Mouse (Mus musculus): Measurements from ENCODE around the gene Mroh7. TPM values are rescaled to one million over a fixed set of nuclear protein-coding genes. Genes with fewer than 3 reads are reported as not detected.

Gene Mroh7
- total RNA-seq, 2 experiments from 2014 or later = not detected

DNA sequence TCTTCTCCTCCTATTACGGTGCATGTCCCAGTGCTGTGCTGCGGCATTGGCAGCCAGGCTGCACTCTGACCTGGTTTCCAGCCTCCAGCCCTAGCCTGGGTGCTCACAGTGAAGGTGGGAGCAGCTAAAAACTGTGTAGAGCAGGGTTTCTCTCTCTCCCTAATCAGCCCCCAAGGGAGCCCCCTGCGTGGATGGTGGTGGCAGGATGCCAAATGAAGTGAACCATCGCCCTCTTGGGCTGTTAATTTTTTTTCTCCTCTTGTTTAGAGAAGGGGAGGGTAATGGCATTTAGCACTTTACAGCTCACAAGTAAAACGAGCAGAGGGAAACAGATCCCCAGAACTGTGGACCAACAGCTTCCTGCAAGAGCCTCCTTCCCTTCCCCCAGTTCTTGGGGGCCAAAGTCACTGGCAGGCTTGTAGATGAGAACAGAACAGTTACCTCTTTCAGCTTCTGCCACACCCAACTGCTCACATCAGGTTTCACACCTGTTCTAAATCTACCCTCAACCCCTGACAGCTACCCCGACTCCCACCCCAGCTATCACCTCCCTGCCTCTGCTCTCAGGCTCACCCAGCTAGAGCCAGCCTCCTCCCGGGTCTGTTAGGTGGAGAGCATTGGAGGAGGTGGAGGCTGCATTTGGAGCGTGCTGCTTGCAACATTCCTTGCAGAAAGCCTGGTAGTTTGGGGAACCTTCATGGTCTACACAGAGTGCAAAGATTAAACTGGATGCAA is 87.1 kb downstream of the Mroh7 start:
- no peak for ATAC-seq (replicated peaks; ENCODE audit: poor library complexity)

DNA sequence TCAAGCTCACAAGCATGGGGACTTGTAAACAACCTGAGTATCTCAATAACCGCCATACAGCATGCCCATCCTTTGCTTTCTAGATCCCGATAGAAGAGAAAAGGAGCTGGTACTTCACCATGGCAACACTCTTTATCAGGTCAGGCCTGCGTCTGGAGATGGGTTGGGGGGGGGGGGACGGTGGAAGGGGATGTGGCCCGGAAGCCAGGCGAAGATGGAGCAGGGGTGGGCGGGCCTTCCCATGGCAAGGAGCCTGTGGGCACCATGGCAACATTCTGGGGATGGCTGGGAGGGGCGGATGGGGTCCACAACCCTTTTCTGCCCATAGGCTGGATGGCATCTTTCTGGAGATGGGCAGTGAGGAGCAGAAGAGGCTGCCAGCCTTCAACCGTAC is 96.6 kb downstream of the Mroh7 start:
- ATAC-seq (replicated peaks; ENCODE audit: poor library complexity) = no peak

DNA sequence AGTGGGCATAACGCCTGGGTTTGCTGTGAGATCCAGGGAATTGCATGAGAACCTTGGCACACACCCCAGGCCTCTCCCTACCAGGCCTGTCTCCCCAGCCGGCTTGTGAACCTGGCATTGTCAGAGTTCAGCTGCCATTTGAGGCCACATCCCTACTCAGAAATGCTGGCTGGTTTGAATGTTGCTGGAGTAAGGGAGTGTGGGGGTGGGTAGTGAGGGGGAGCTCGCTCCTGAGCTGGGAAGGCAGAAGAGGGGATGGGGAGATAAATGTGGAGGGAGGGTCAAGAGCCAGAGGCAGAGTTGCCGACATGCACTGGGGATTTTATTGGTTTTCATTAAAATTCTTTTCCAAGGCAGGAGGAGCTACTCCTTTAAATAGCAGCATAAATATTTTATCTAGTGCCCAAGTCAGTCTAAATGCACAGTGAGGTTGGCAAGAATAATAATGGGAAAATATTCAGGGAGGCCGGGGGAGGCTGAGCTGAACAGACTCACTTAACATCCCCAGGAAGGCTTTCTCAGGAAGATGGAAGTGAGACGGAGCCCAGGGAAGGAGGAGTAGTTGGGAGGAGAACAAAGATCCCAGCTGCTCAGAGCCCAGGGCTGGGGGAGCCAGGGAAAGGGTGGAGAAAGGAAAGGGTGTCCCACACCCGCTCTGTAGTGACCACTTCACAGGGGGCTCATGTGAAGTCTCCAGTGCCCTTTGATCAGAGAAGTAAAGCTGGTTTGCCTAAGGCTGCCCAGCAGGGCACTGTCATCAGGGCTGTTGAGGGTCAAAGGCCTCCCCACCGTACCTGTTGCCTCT is 97.2 kb downstream of the Mroh7 start:
- no peak for ATAC-seq (replicated peaks; ENCODE audit: poor library complexity)

DNA sequence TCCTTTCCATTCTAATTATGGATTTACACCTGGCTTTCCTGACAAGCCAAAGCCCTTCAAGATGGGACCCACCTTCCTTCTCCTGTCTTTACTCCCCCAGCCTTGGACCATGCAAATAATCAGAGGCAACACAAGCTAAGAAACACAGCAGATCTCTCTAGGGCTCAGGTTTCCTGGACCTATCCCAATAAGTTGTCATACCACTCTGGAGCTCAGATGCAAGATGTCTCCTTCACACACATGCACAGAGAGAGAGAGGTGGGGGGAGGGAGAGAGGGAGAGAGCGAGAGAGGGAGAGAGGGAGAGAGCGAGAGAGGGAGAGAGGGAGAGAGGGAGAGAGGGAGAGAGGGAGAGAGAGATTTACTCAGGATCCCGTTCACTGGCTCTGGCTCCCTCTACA is 98.4 kb downstream of the Mroh7 start:
- ATAC-seq (replicated peaks; ENCODE audit: poor library complexity) = no peak

Other genes starting within 250 kb of the Mroh7 start
- gene Bsnd, start 238.6 kb downstream of the Mroh7 start, total RNA-seq (2015) = not detected in 2 replicates
- not detected in 2 replicates for gene Bsnd, start 238.6 kb downstream of the Mroh7 start, total RNA-seq (2017)
- 15.9 and 17.4 TPM in 2 replicates for gene Dhcr24, start 169.9 kb downstream of the Mroh7 start, total RNA-seq (2015)
- gene Dhcr24, start 169.9 kb downstream of the Mroh7 start, total RNA-seq (2017) = 9.8 and 11.0 TPM in 2 replicates
- gene Lexm, start 113.7 kb downstream of the Mroh7 start, total RNA-seq (2015) = not detected in 2 replicates
- gene Lexm, start 113.7 kb downstream of the Mroh7 start, total RNA-seq (2017) = not detected in 2 replicates
- gene Ttc22, start 108.5 kb downstream of the Mroh7 start, total RNA-seq (2015) = not detected in 2 replicates
- not detected in 2 replicates for gene Ttc22, start 108.5 kb downstream of the Mroh7 start, total RNA-seq (2017)
- 3.7 and 6.6 TPM in 2 replicates for gene Pars2, start 79.9 kb downstream of the Mroh7 start, total RNA-seq (2015)
- gene Pars2, start 79.9 kb downstream of the Mroh7 start, total RNA-seq (2017) = 7.7 and 8.8 TPM in 2 replicates
- 32.2 and 42.5 TPM in 2 replicates for gene Ttc4, start 52.0 kb downstream of the Mroh7 start, total RNA-seq (2015)
- gene Ttc4, start 52.0 kb downstream of the Mroh7 start, total RNA-seq (2017) = 24.9 and 28.2 TPM in 2 replicates
- gene Fam151a, start 3.0 kb upstream of the Mroh7 start, total RNA-seq (2015) = not detected in 2 replicates
- not detected in 2 replicates for gene Fam151a, start 3.0 kb upstream of the Mroh7 start, total RNA-seq (2017)
- 2.0 and 2.3 TPM in 2 replicates for gene Acot11, start 74.1 kb upstream of the Mroh7 start, total RNA-seq (2015)
- 2.6 and 3.2 TPM in 2 replicates for gene Acot11, start 74.1 kb upstream of the Mroh7 start, total RNA-seq (2017)
- 35.5 and 36.5 TPM in 2 replicates for gene Ssbp3, start 179.8 kb upstream of the Mroh7 start, total RNA-seq (2015)
- 16.0 and 30.8 TPM in 2 replicates for gene Ssbp3, start 179.8 kb upstream of the Mroh7 start, total RNA-seq (2017)